Mouse (Mus musculus): ENCODE measurements around the gene Adora1.

DNA sequence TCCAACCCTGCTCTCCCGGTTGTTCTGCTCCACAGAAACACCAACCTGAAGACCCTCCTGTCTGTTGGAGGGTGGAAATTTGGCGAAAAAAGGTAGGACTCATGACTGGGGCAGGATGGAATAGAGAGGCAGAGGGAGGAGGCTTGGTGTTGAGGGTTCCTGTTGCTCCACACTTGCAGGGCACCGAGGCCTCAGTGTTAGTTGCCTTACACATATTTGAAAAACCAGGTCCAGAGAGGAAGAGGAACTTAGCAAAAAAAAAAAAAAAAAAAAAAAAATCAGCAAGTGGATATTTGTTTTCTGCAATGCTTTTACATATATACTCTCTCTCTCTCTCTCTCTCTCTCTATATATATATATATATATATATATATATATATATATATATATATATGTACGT, 51.1 kb downstream of the Adora1 start:
- TF ChIP-seq POLR2A (IDR thresholded peaks at IDR 0.05; ENCODE audit: low read depth, low read length) (no peak), CTCF (conservative IDR thresholded peaks at IDR 0.05; ENCODE audit: insufficient read depth, insufficient read length, low read depth, low read length) (no peak)
